Mouse (Mus musculus) kidney, embryonic 15.5 days (tissue): ENCODE data around the gene Itgb1. TPM values are rescaled to one million over a fixed set of nuclear protein-coding genes. Genes with fewer than 3 reads are reported as not detected.

Experiments used
- ATAC-seq: fragments of 200-750 bp; cut with Nextera tagmentation; replicated peaks from 2 replicates; pipeline ENCODE4 v1.8.0; 2017; ENCODE audit warnings: moderate TSS enrichment; ENCODE audit not compliant: low FRiP score
- H3K27ac ChIP-seq: fragments of 300-500 bp; sonication (generic); 2 replicates; pipeline ENCODE4 v1.5.1; 2015; ENCODE audit warnings: mild to moderate bottlenecking, inconsistent platforms
- H3K27me3 ChIP-seq: fragments of 300-500 bp; sonication (generic); 2 replicates; pipeline ENCODE4 v1.6.1; 2015; ENCODE audit warnings: inconsistent platforms
- H3K36me3 ChIP-seq: fragments of 300-500 bp; sonication (generic); 2 replicates; pipeline ENCODE4 v1.6.1; 2015; ENCODE audit warnings: inconsistent platforms
- H3K4me1 ChIP-seq: fragments of 300-500 bp; sonication (generic); 2 replicates; pipeline ENCODE4 v1.6.1; 2015; ENCODE audit warnings: inconsistent platforms
- H3K4me2 ChIP-seq: fragments of 300-500 bp; sonication (generic); 2 replicates; pipeline ENCODE4 v1.6.1; 2015; ENCODE audit warnings: moderate library complexity, mild to moderate bottlenecking, inconsistent platforms
- H3K4me3 ChIP-seq: fragments of 300-500 bp; sonication (generic); replicated peaks from 2 replicates; pipeline ENCODE4 v1.5.1; 2015; ENCODE audit warnings: mild to moderate bottlenecking, inconsistent platforms
- H3K9ac ChIP-seq: fragments of 300-500 bp; sonication (generic); 2 replicates; pipeline ENCODE4 v1.6.1; 2015; ENCODE audit warnings: mild to moderate bottlenecking, inconsistent platforms
- H3K9me3 ChIP-seq: fragments of 300-500 bp; sonication (generic); replicated peaks from 2 replicates; pipeline ENCODE4 v1.6.1; 2016; ENCODE audit warnings: inconsistent platforms
- WGBS: fragments of 180-500 bp; shearing (Covaris S2); methylation state at CpG from one replicate; pipeline ENCODE4 v1.1.7; 2015; ENCODE audit warnings: mixed read lengths; 5-methylcytosine and 5-hydroxymethylcytosine counted together
- polyA plus RNA-seq: library from polyadenylated mRNA; unstranded; fragments of >200 nt; fragmentation: Nextera tagmentation; extraction: Ambion mirVana; gene quantifications from 2 replicates; pipeline ENCODE4 v1.2.1, GENCODE M21; 2015

Gene Itgb1
- polyA plus RNA-seq, 1 experiment from 2014 or later, result 288 TPM

DNA sequence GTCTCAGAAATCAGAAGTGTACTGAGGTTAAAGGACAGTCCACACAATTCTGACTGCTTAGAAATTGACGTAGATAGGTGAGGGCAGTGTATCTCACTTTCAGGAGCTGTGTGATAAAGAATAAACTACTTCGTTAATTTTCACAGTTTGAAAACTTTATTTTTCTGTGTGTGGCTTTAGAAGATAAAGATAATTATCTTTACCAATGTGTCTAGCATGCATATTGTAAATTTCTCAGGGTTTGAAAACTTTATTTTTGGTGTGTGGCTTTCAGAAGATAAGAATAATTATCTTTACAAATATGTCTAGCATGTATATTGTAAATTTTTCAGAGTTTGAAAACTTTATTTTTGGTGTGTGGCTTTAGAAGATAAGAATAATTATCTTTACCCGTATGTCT lies 3.2 kb downstream of the Itgb1 start:
- Histone ChIP-seq H3K4me1 (peaks cover 24% of the 10 kb centered on the region), H3K36me3 (no peaks in the 10 kb centered on the region), H3K9ac (no peak overlapping the region), H3K27ac (no peak overlapping the region), H3K4me3 (no peak overlapping the region), H3K4me2 (no peak overlapping the region), H3K9me3 (no peaks in the 10 kb centered on the region), H3K27me3 (no peaks in the 10 kb centered on the region)
- no peak for ATAC-seq
- 68% methylated on average over 3 of the region's 3 CpGs for WGBS

DNA sequence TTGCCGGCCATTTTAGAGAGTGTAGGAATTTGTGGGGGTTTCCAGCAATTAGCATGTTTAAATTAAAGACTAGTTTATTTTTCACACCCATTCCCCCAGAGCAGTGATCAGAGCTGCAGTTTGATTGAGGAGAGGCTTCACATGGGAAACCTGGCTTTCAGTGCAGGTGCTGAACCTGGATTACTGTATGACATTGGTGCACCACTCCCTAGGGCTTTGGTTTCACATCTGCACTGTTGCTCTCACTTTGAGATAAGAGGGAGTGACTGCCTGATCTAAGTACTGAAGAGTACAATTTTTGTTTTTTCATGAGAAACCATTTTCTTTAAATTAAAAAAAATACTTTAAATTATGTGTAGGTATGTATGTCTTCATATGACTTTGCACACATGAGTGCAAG lies 4.6 kb downstream of the Itgb1 start:
- no peaks in the 10 kb centered on the region for H3K36me3 ChIP-seq
- no peak overlapping the region for H3K9ac ChIP-seq
- H3K9me3 ChIP-seq, result no peaks in the 10 kb centered on the region
- no peak overlapping the region for H3K4me3 ChIP-seq
- 54% methylated on average over 1 of the region's 1 CpGs for WGBS
- no peak overlapping the region for H3K4me2 ChIP-seq
- peaks cover 28% of the 10 kb centered on the region for H3K4me1 ChIP-seq
- H3K27me3 ChIP-seq, result no peaks in the 10 kb centered on the region
- H3K27ac ChIP-seq, result no peak overlapping the region
- ATAC-seq, result no peak

DNA sequence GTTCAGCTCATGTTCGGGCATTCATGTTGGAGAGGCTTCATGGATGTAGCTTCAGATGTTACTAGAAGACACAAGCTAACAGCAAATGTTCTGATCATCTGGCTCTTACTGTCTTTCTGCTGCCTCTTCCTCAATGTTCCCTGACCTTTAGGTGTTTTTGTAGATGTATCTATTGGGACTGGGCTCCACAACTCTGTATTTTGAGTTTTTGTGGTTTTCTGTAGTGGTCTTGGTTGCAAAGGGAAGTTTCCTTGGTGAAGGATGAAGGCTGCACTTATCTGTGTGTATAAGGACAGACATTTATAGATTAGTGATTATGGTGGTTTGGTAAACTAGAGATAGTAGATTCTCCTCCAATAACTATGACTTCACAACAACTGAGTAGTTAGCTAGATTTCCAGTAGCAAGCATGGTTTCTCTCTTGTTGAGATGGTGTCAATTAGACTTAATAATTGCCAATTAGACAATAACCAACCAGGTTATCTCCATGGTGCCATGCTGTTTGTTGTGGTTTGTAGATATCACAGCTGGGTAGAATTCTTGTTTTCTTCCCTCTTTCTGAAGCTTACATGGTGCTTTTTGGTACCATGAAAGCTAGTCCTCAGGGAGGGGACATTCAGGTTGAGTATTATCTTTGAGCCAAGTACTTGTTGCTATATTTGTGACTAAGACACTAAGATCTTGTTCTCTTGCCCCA lies 11.4 kb downstream of the Itgb1 start:
- no peak overlapping the region for H3K27ac ChIP-seq
- peaks cover 12% of the 10 kb centered on the region for H3K4me1 ChIP-seq
- no peak overlapping the region for H3K4me3 ChIP-seq
- peaks cover 4% of the 10 kb centered on the region; the same call in 1 of the 2 replicates for H3K36me3 ChIP-seq
- H3K4me2 ChIP-seq, result no peak overlapping the region
- WGBS, result 89% methylated on average over 1 of the region's 1 CpGs
- no peak overlapping the region for H3K9ac ChIP-seq
- no peaks in the 10 kb centered on the region for H3K27me3 ChIP-seq
- H3K9me3 ChIP-seq, result no peaks in the 10 kb centered on the region
- no peak for ATAC-seq

DNA sequence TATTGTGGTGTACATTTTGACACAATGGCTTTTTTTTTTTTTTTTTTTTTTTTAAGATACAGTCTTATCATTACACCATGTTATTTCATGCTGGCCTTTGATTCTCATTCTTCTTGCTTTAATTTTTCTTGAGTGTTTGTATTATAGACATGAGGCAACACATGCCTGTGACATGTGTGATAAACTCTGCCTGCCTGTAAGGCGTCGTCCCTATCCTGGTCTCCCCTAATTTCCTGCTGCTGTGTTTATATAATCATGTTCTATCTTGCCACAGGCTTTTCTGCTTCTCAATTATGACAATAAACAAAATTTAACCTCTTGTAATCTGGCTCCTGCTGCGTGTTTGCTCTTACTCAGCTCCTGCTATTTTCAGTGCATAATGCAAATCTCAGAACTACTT lies 12.5 kb downstream of the Itgb1 start:
- Histone ChIP-seq H3K9me3 (no peaks in the 10 kb centered on the region), H3K4me3 (no peak overlapping the region)

DNA sequence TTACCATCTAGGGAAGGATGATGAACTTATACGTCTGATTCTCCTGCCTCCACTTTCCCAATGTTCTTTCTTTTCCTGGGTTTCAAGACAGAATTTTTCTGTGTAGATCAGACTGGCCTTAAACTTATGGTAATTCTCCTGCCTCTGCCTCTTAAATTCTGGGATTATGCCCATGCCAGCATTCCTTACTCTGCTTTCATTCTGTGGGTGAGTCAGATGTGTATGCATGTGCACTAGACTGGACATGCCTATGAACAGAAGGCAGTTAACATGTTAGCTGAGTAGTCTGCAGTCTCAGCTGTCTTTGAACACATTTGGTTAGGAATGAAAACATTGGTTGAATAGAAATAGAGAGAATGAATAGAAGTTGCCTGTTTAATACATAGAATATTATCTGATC lies 18.9 kb downstream of the Itgb1 start:
- no peaks in the 10 kb centered on the region for H3K27me3 ChIP-seq
- WGBS, result 76% methylated on average over 1 of the region's 1 CpGs
- H3K4me3 ChIP-seq, result no peak overlapping the region
- no peak overlapping the region for H3K27ac ChIP-seq
- H3K4me2 ChIP-seq, result no peak overlapping the region
- no peak for ATAC-seq
- H3K9ac ChIP-seq, result no peak overlapping the region
- peaks cover 31% of the 10 kb centered on the region for H3K36me3 ChIP-seq
- H3K9me3 ChIP-seq, result no peaks in the 10 kb centered on the region
- H3K4me1 ChIP-seq, result 0 out of 2 replicates have a peak, but pooled peaks cover 2% of the 10 kb centered on the region

More for the DNA sequence above, 12.5 kb downstream of the Itgb1 start:
- Histone ChIP-seq H3K27me3 (no peaks in the 10 kb centered on the region), H3K4me2 (no peak overlapping the region), H3K9ac (no peak overlapping the region), H3K27ac (no peak overlapping the region), H3K4me1 (peaks cover 11% of the 10 kb centered on the region), H3K36me3 (peaks cover 4% of the 10 kb centered on the region; the same call in 1 of the 2 replicates)
- no peak for ATAC-seq
- 74% methylated on average over 3 of the region's 3 CpGs for WGBS

DNA sequence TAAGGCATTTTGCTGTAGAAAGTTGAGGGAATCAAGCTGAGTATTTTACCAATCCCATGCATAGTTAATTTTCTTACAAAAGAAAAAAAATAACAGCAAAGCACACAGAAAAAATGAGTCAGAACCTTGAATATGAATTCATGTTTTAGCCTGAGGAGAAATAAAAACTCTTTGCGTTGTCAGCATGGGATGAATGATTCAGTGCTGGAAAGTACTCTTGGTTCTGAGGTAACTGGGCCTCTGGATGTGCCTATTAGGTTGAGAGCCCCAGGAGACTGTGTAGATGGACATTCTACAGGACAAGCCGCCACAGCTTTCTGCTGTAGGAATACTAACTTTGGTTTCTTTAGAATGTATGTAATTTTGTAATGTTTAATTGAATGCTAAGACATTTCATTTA lies 19.4 kb downstream of the Itgb1 start:
- no peaks in the 10 kb centered on the region for H3K9me3 ChIP-seq
- H3K27ac ChIP-seq, result no peak overlapping the region
- H3K27me3 ChIP-seq, result no peaks in the 10 kb centered on the region
- no peak overlapping the region for H3K4me3 ChIP-seq
- H3K36me3 ChIP-seq, result peaks cover 35% of the 10 kb centered on the region
- ATAC-seq, result no peak
- WGBS, result 84% methylated on average over 2 of the region's 2 CpGs
- H3K9ac ChIP-seq, result no peak overlapping the region
- 0 out of 2 replicates have a peak, but pooled peaks cover 2% of the 10 kb centered on the region for H3K4me1 ChIP-seq
- no peak overlapping the region for H3K4me2 ChIP-seq

DNA sequence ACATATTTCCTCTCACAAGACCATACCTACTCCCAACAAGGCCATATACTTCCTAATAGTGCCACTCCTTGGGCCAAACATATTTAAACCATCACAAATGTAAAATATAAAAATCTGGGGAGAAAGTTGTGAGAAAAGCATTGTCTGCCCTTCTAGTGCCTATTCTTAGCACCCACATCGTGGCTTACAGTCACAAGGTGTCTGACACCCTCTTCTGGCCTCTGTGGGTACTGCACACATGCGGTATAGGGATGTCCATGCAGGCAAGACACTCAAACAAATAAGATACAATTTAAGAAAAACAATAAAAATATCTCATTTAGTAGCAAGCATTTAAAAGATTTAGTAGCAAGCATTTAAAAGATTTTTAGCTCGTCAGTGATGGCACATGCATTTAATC lies 23.8 kb downstream of the Itgb1 start:
- H3K36me3 ChIP-seq, result peaks cover 75% of the 10 kb centered on the region
- no peak overlapping the region for H3K9ac ChIP-seq
- ATAC-seq, result no peak

DNA sequence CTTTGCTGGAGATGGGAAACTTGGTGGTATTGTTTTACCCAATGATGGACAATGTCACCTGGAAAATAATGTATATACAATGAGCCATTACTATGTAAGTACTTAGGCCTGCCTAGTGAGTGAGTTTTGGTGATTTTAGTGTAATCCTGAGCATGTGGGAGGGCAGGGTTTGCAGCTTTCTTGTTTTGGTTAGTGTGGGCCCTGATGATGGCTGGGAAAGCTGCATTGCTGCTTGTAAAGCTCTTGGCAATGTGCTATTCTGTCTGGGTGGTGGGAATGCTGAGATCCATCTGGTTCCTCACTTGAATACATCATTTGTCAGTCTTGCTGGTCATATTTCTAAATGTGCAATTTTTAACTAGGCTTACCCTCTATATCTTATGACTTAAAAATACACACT lies 30.7 kb downstream of the Itgb1 start:
- Histone ChIP-seq H3K4me3 (no peak overlapping the region), H3K36me3 (peaks cover 88% of the 10 kb centered on the region), H3K9ac (no peak overlapping the region), H3K4me1 (no peaks in the 10 kb centered on the region), H3K4me2 (no peak overlapping the region), H3K9me3 (no peaks in the 10 kb centered on the region), H3K27ac (no peak overlapping the region), H3K27me3 (no peaks in the 10 kb centered on the region)
- ATAC-seq, result no peak

More for the DNA sequence above, 23.8 kb downstream of the Itgb1 start:
- no peaks in the 10 kb centered on the region for H3K4me1 ChIP-seq
- no peaks in the 10 kb centered on the region for H3K27me3 ChIP-seq
- no peak overlapping the region for H3K4me2 ChIP-seq
- WGBS, result 55% methylated on average over 3 of the region's 3 CpGs
- no peak overlapping the region for H3K4me3 ChIP-seq
- H3K9me3 ChIP-seq, result no peaks in the 10 kb centered on the region
- no peak overlapping the region for H3K27ac ChIP-seq

DNA sequence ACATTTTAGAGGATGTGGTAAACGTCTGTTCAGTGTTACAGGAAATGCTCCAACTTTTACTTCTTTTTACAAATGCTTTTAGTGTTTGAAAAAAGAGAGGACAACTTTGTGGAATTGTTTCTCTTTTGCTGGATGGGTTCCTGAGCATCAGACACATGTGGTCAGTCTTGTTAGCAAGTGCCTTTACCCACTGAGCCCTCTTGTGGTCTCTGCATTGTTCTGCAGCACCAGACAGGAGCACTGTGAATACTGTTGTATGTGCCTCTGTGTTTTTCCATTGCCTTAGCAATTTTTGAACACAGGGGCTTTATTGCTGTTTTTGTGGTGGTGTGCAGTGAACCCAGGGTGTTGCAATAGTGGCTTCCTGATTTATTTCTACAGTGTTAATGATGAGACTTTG lies 39.4 kb downstream of the Itgb1 start:
- H3K4me1 ChIP-seq, result no peaks in the 10 kb centered on the region
- H3K27ac ChIP-seq, result no peak overlapping the region
- WGBS, result 66% methylated on average over 1 of the region's 1 CpGs
- no peak overlapping the region for H3K4me2 ChIP-seq
- no peaks in the 10 kb centered on the region for H3K27me3 ChIP-seq
- H3K36me3 ChIP-seq, result peaks cover 79% of the 10 kb centered on the region
- no peaks in the 10 kb centered on the region for H3K9me3 ChIP-seq
- ATAC-seq, result peak; percentile 79; the same call in 1 of the 2 replicates
- no peak overlapping the region for H3K9ac ChIP-seq
- no peak overlapping the region for H3K4me3 ChIP-seq

DNA sequence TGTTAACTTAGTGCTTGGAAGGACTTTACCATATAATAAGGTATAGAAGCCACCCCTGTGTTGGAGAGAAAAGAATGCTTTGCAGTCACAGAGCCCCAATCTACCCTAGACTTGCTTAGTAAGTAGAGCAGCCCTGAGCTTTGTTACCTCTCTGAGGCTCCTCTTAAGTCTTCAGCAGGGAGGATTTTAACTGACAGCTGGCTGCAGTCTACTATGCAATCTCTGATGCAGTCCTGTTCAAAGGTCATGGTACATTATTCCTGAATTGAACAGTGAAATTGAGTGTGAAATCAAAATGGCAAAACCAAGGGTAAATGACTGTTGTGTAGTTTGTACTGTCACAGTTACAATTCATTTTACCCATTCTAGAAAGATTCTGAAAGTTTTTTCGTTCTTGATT lies 41.8 kb downstream of the Itgb1 start:
- ATAC-seq, result no peak
- H3K9ac ChIP-seq, result no peak overlapping the region
- WGBS, result 98% methylated on average over 1 of the region's 1 CpGs
- peaks cover 81% of the 10 kb centered on the region for H3K36me3 ChIP-seq
- H3K27ac ChIP-seq, result no peak overlapping the region
- H3K4me3 ChIP-seq, result no peak overlapping the region
- H3K4me1 ChIP-seq, result no peaks in the 10 kb centered on the region
- H3K27me3 ChIP-seq, result no peaks in the 10 kb centered on the region
- H3K4me2 ChIP-seq, result no peak overlapping the region
- H3K9me3 ChIP-seq, result no peaks in the 10 kb centered on the region

DNA sequence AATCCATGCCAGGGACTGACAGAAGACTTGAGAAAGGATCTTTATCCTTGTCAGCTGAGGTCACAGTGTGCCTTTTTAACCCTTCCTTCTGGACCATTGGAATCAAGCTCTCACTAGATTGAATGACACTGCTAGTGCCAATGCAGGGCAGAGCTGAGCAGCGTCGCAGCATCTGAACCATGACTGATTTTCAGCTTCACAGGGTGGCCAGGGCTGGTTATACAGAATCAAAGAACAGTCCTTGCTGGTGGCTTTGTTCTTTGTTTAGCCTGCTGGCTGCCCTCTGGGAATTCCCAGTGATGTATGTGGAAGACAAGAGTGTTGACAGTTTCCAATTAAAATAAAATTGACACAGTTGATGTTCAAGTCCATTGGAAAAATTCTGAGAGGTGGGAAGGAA lies 46.8 kb downstream of the Itgb1 start:
- Histone ChIP-seq H3K4me1 (no peaks in the 10 kb centered on the region), H3K36me3 (peaks cover 75% of the 10 kb centered on the region), H3K4me2 (no peak overlapping the region), H3K27me3 (no peaks in the 10 kb centered on the region), H3K9ac (no peak overlapping the region), H3K9me3 (no peaks in the 10 kb centered on the region), H3K4me3 (no peak overlapping the region), H3K27ac (no peak overlapping the region)
- ATAC-seq, result peak; percentile 56; the same call in 1 of the 2 replicates
- 65% methylated on average over 2 of the region's 2 CpGs for WGBS

DNA sequence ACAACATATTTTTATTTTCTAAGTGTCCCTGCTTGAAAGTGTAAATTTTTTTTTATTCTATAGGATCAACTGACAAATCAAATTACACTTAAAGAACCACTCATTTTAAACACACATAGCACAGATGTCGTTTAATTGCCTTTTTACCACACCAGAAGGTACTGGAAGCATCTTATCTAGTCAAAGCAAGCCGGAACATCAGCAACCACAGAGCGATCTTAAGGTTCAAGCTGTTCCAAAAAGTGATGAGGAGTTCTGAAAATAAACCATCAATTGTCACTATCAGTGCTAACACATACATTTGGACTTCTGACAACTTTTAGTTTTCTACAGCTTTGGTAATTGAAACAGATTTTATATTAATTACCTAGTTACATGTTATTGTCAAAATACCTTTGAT lies 48.7 kb downstream of the Itgb1 start:
- peaks cover 71% of the 10 kb centered on the region for H3K36me3 ChIP-seq
- H3K9ac ChIP-seq, result no peak overlapping the region
- ATAC-seq, result no peak
- no peak overlapping the region for H3K4me2 ChIP-seq
- no peak overlapping the region for H3K27ac ChIP-seq
- H3K4me1 ChIP-seq, result no peaks in the 10 kb centered on the region
- H3K9me3 ChIP-seq, result no peaks in the 10 kb centered on the region
- H3K4me3 ChIP-seq, result no peak overlapping the region
- H3K27me3 ChIP-seq, result no peaks in the 10 kb centered on the region
- WGBS, result 91% methylated on average over 3 of the region's 3 CpGs

DNA sequence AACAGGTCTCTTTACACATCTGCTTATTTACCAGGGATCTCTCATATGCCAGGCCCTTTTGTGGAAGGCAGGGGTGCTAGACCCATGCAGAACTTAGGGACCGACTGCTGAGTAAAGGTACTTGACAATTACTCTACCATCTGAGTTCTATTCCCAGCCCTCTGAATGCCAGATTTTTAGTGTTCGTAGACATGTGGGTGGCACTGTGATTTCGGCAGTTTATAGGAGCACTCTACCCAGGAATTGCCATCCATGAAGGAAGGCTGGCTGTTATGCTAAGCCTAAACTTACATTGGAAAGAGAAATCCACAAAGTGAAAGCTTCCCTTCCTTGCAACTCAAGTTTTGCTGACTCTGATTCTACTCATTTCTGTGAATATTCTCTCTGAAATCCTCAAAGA lies 50.2 kb downstream of the Itgb1 start:
- H3K9ac ChIP-seq, result no peak overlapping the region
- H3K4me2 ChIP-seq, result no peak overlapping the region
- H3K4me1 ChIP-seq, result no peaks in the 10 kb centered on the region
- H3K4me3 ChIP-seq, result no peak overlapping the region
- no peak overlapping the region for H3K27ac ChIP-seq
- H3K36me3 ChIP-seq, result peaks cover 66% of the 10 kb centered on the region
- H3K27me3 ChIP-seq, result no peaks in the 10 kb centered on the region
- no peak for ATAC-seq
- 93% methylated on average over 3 of the region's 3 CpGs for WGBS
- no peaks in the 10 kb centered on the region for H3K9me3 ChIP-seq
